Mouse (Mus musculus) layer of hippocampus, postnatal 25 days (tissue): ENCODE data around the gene Vmn1r173. TPM values are rescaled to one million over a fixed set of nuclear protein-coding genes. Genes with fewer than 3 reads are reported as not detected.
"Not testable (repeated sequence)": the region's sequence is repeated elsewhere in the genome, so short reads cannot be mapped to it uniquely, and the experiment has no call there.

Experiments used
- DNase-seq, 2 experiments: peaks; one replicate each; pipeline ENCODE4 v3.0.0; 2022; ENCODE audit warnings: mixed read lengths in 2 of 2, low spot score in 1 of 2; ENCODE audit errors: extremely low spot score in 1 of 2
- total RNA-seq, 2 experiments: library from RNA; stranded (reverse); gene quantifications; 2 replicates each; pipeline ENCODE4 v1.2.3; 2021

The Vmn1r173 gene
- total RNA-seq, result not detected

DNA sequence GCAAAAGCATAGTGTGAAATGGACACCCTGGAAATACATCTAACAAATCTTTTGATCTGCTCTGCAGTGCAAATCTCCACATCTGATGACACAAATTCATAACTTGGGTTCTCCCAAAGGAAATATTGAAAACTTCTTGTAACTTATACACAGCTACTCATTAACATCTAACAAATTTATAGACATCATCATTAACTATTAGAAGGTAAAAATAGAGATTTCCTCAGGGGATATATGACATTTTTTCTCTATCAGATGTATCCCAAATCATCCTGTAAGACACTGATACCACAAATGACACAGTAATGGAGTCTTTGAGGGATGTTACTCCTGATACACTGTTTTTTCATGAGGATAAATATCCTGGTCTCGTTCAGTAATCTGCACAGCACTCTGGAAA, at the start of gene Vmn1r173:
Gene Vmn1r173, plus strand, starts transcription at position 301 of the 400 bp plus-strand sequence.
- DNase-seq, result not testable (repeated sequence)

DNA sequence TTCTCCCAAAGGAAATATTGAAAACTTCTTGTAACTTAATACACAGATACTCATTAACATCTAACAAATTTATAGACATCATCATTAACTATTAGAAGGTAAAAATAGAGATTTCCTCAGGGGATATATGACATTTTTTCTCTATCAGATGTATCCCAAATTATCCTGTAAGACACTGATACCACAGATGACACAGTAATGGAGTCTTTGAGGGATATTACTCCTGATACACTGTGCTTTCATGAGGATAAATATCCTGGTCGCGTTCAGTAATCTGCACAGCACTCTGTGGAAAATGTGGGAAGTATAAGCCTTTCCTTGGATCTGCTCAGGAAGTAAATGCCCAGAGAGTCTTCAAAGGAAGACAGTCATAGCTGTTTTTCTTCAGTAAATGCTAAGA, 42.5 kb upstream of the Vmn1r173 start, which contains the start of gene Vmn1r172:
Gene Vmn1r172, plus strand, starts transcription at position 301 of the 400 bp plus-strand sequence.
- DNase-seq, result no peak

DNA sequence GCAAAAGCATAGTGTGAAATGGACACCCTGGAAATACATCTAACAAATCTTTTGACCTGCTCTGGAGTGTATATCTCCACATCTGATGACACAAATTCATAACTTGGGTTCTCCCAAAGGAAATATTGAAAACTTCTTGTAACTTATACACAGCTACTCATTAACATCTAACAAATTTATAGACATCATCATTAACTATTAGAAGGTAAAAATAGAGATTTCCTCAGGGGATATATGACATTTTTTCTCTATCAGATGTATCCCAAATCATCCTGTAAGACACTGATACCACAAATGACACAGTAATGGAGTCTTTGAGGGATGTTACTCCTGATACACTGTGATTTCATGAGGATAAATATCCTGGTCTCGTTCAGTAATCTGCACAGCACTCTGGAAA, 51.5 kb downstream of the Vmn1r173 start, which contains the start of gene Vmn1r174:
Gene Vmn1r174, plus strand, starts transcription at position 301 of the 400 bp plus-strand sequence.
- not testable (repeated sequence) for DNase-seq

Other genes with a start within 250 kb of the Vmn1r173 start
- gene Vmn1r167, start 193.5 kb upstream of the Vmn1r173 start, total RNA-seq, result not detected
- not detected for gene Vmn1r168, start 161.0 kb upstream of the Vmn1r173 start, total RNA-seq
- gene Vmn1r169, start 125.2 kb upstream of the Vmn1r173 start, total RNA-seq, result not detected
- not detected for gene Vmn1r170, start 94.5 kb upstream of the Vmn1r173 start, total RNA-seq
- gene Vmn1r171, start 70.0 kb upstream of the Vmn1r173 start, total RNA-seq, result not detected
- gene Vmn1r172, start 42.4 kb upstream of the Vmn1r173 start, total RNA-seq, result not detected
- gene Vmn1r174, start 51.6 kb downstream of the Vmn1r173 start, total RNA-seq, result not detected
- not detected for gene Vmn1r175, start 109.9 kb downstream of the Vmn1r173 start, total RNA-seq
- not detected for gene Vmn1r176, start 136.7 kb downstream of the Vmn1r173 start, total RNA-seq
- not detected for gene Vmn1r177, start 165.7 kb downstream of the Vmn1r173 start, total RNA-seq
- not detected for gene Vmn1r178, start 191.3 kb downstream of the Vmn1r173 start, total RNA-seq
- not detected for gene Vmn1r179, start 226.3 kb downstream of the Vmn1r173 start, total RNA-seq
- gene Vmn1r180, start 249.9 kb downstream of the Vmn1r173 start, total RNA-seq, result not detected